Mouse (Mus musculus): ENCODE results near the gene Gm11077. TPM values are rescaled to one million over a fixed set of nuclear protein-coding genes. Genes with fewer than 3 reads are reported as not detected.

The Gm11077 gene
- total and polyA plus RNA-seq, 2 experiments from 2014 or later: not detected

- H3K4me3 ChIP-seq (ENCODE audit: low read depth, low read length): no peak overlapping the region
- H3K27ac ChIP-seq (ENCODE audit: low read depth, low read length): no peak overlapping the region
- H3K4me2 ChIP-seq (ENCODE audit: low read depth): no peak overlapping the region
- H3K36me3 ChIP-seq (ENCODE audit: insufficient read depth): no peaks in the 10 kb centered on the region
- WGBS: 64% methylated on average over 3 of the region's 3 CpGs
- DNase-seq (no peak), ATAC-seq (no peak)
- H3K9ac ChIP-seq: no peak overlapping the region
- H3K9me3 ChIP-seq (ENCODE audit: low read length): peaks cover 3% of the 10 kb centered on the region; the same call in 1 of the 2 replicates
- no peaks in the 10 kb centered on the region for H3K27me3 ChIP-seq (ENCODE audit: insufficient read depth, low read length)
- H3K4me1 ChIP-seq (ENCODE audit: insufficient read depth): no peaks in the 10 kb centered on the region
- TF ChIP-seq CTCF (IDR thresholded peaks at IDR 0.05; ENCODE audit: low read depth): no peak
Observed at GRCm38 (mm10) chr6:140745586-140745985, 16.5 kb downstream of the Gm11077 start.

DNA sequence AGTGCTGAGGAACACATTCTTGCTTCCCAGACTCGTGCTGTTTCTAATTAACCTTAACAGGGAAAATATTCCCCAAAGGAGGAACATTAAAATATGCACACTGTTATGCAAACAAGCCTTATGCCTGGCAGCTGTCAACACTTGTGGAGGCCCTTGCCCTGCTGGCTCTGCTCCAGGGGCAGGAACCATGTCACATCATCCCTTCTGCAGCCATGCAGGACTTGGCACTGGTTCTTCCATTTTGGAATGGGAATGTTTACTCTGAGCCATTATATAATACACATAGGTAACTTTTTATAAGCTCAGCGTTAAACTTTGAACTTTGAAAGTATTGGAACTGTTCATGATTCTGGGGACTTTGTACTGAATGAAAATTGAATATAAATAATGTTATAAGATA is 18.5 kb downstream of the Gm11077 start:
- H3K27ac ChIP-seq (ENCODE audit: low read depth, low read length): no peak overlapping the region
- TF ChIP-seq CTCF (IDR thresholded peaks at IDR 0.05; ENCODE audit: low read depth): no peak
- H3K36me3 ChIP-seq (ENCODE audit: insufficient read depth): no peaks in the 10 kb centered on the region
- H3K4me1 ChIP-seq (ENCODE audit: insufficient read depth): no peaks in the 10 kb centered on the region
- 61% methylated on average over 2 of the region's 2 CpGs for WGBS
- DNase-seq (no peak), ATAC-seq (no peak)
- peaks cover 3% of the 10 kb centered on the region; the same call in 1 of the 2 replicates for H3K9me3 ChIP-seq (ENCODE audit: low read length)
- H3K4me2 ChIP-seq (ENCODE audit: low read depth): no peak overlapping the region
- H3K4me3 ChIP-seq (ENCODE audit: low read depth, low read length): no peak overlapping the region
- H3K27me3 ChIP-seq (ENCODE audit: insufficient read depth, low read length): no peaks in the 10 kb centered on the region
- no peak overlapping the region for H3K9ac ChIP-seq

- Histone ChIP-seq H3K4me3 (ENCODE audit: low read depth, low read length) (no peak overlapping the region), H3K36me3 (ENCODE audit: insufficient read depth) (no peaks in the 10 kb centered on the region), H3K9ac (no peak overlapping the region), H3K27me3 (ENCODE audit: insufficient read depth, low read length) (no peaks in the 10 kb centered on the region), H3K27ac (ENCODE audit: low read depth, low read length) (no peak overlapping the region), H3K4me1 (ENCODE audit: insufficient read depth) (no peaks in the 10 kb centered on the region), H3K9me3 (ENCODE audit: low read length) (peaks cover 3% of the 10 kb centered on the region; the same call in 1 of the 2 replicates), H3K4me2 (ENCODE audit: low read depth) (no peak overlapping the region)
- no peak for TF ChIP-seq CTCF (IDR thresholded peaks at IDR 0.05; ENCODE audit: low read depth)
- ATAC-seq: no peak
- 88% methylated on average over 8 of the region's 8 CpGs for WGBS
- DNase-seq: no peak
Observed at GRCm38 (mm10) chr6:140750371-140751080, 21.4 kb downstream of the Gm11077 start.

GRCm38 (mm10) chr6:140766365-140766764 is 37.3 kb downstream of the Gm11077 start:
- H3K4me1 ChIP-seq (ENCODE audit: insufficient read depth): peaks cover 6% of the 10 kb centered on the region; the same call in 1 of the 2 replicates
- no peaks in the 10 kb centered on the region for H3K9me3 ChIP-seq (ENCODE audit: low read length)
- H3K9ac ChIP-seq: no peak overlapping the region
- 30% methylated on average over 9 of the region's 9 CpGs for WGBS
- no peak overlapping the region for H3K27ac ChIP-seq (ENCODE audit: low read depth, low read length)
- ATAC-seq (no peak), DNase-seq (peak; percentile 79)
- H3K4me2 ChIP-seq (ENCODE audit: low read depth): no peak overlapping the region
- no peaks in the 10 kb centered on the region for H3K36me3 ChIP-seq (ENCODE audit: insufficient read depth)
- H3K4me3 ChIP-seq (ENCODE audit: low read depth, low read length): no peak overlapping the region
- H3K27me3 ChIP-seq (ENCODE audit: insufficient read depth, low read length): no peaks in the 10 kb centered on the region
- peak; percentile 85 for TF ChIP-seq CTCF (IDR thresholded peaks at IDR 0.05; ENCODE audit: low read depth)

DNA sequence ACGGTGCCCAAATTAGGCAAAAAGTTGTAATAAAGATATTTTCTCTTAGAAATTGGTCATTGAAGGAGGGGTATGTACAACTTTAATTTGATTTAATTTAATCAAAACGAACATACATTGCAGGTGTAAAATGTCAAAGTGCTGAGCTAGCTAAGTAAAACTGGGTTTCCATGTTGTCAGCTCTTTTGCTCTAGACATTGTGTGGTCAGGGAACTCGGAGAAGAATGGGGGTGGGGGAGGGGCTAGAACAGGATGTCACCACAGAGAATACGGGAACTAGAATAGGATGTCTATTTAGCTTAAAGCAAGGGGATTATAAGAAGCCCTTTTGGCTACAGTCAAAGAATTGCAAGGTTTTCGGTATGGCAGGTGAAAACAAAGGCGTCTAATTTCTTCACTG is 38.2 kb downstream of the Gm11077 start:
- Histone ChIP-seq H3K36me3 (ENCODE audit: insufficient read depth) (no peaks in the 10 kb centered on the region), H3K4me1 (ENCODE audit: insufficient read depth) (peaks cover 6% of the 10 kb centered on the region; the same call in 1 of the 2 replicates), H3K9me3 (ENCODE audit: low read length) (no peaks in the 10 kb centered on the region), H3K4me3 (ENCODE audit: low read depth, low read length) (no peak overlapping the region), H3K27me3 (ENCODE audit: insufficient read depth, low read length) (no peaks in the 10 kb centered on the region), H3K27ac (ENCODE audit: low read depth, low read length) (no peak overlapping the region), H3K4me2 (ENCODE audit: low read depth) (no peak overlapping the region), H3K9ac (no peak overlapping the region)
- TF ChIP-seq CTCF (IDR thresholded peaks at IDR 0.05; ENCODE audit: low read depth): no peak
- 61% methylated on average over 6 of the region's 6 CpGs for WGBS
- no peak for ATAC-seq
- DNase-seq: peak; percentile 8

- DNase-seq: no peak
- WGBS: 86% methylated on average over 8 of the region's 8 CpGs
- H3K9ac ChIP-seq: no peak overlapping the region
Observed at GRCm38 (mm10) chr6:140768180-140768579, 39.1 kb downstream of the Gm11077 start.

DNA sequence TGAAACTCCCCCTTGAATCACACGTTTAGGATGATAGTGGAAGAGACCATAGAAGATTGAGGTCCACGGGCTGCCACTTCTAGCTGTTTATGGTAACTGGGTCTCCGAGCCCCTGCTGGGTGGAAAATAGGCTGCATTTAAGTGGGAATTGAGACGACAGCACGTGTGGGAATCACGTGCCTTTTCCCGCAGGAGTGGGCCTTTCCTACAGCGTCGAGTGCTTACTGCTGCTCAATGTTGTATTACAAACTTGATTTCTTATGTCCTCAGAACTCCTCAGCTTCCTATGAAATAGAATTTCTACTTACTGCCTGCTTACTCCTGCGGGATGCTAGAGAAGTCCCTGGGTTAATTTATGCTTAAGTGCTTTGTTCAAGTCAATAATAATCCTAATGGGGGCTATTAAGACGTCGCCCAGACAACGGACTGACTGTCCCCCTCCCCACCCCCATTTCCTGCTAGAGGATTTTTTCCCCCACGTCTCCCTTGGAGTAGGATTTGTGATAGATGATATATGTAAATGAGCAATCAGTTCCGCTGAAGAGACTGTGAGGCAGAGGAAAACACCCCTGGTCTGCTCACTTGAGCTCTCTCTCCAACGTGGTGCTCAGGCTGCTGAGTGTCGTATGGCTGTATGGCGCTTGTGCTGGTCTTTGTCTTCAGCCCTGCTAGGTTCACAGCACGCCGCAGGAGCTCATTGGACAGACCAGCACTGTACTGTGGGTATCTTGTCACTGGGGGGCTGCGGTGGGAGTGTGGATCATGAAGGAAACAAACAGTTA is 40.0 kb downstream of the Gm11077 start:
- no peak overlapping the region for H3K9ac ChIP-seq
- peaks cover 6% of the 10 kb centered on the region; the same call in 1 of the 2 replicates for H3K4me1 ChIP-seq (ENCODE audit: insufficient read depth)
- H3K4me2 ChIP-seq (ENCODE audit: low read depth): peak overlapping the region; percentile 29
- no peaks in the 10 kb centered on the region for H3K9me3 ChIP-seq (ENCODE audit: low read length)
- no peaks in the 10 kb centered on the region for H3K27me3 ChIP-seq (ENCODE audit: insufficient read depth, low read length)
- no peak for TF ChIP-seq CTCF (IDR thresholded peaks at IDR 0.05; ENCODE audit: low read depth)
- no peak overlapping the region for H3K27ac ChIP-seq (ENCODE audit: low read depth, low read length)
- H3K36me3 ChIP-seq (ENCODE audit: insufficient read depth): no peaks in the 10 kb centered on the region
- DNase-seq: peak; percentile 29
- peak; percentile 88 for ATAC-seq
- 34% methylated on average over 21 of the region's 21 CpGs for WGBS
- H3K4me3 ChIP-seq (ENCODE audit: low read depth, low read length): no peak overlapping the region

More at GRCm38 (mm10) chr6:140768180-140768579, 39.1 kb downstream of the Gm11077 start:
- no peak overlapping the region for H3K27ac ChIP-seq (ENCODE audit: low read depth, low read length)
- no peak for TF ChIP-seq CTCF (IDR thresholded peaks at IDR 0.05; ENCODE audit: low read depth)
- peaks cover 6% of the 10 kb centered on the region; the same call in 1 of the 2 replicates for H3K4me1 ChIP-seq (ENCODE audit: insufficient read depth)
- H3K4me3 ChIP-seq (ENCODE audit: low read depth, low read length): no peak overlapping the region
- H3K9me3 ChIP-seq (ENCODE audit: low read length): no peaks in the 10 kb centered on the region
- H3K27me3 ChIP-seq (ENCODE audit: insufficient read depth, low read length): no peaks in the 10 kb centered on the region
- no peak for ATAC-seq
- H3K36me3 ChIP-seq (ENCODE audit: insufficient read depth): no peaks in the 10 kb centered on the region
- H3K4me2 ChIP-seq (ENCODE audit: low read depth): no peak overlapping the region

Measured in forebrain, postnatal 0 days (tissue).